Mouse (Mus musculus) c-Kit-positive CD71-positive TER-119-negative erythroid progenitor cells, embryonic 14.5 days (primary cell): ENCODE measurements around the gene Agbl1.
"Not testable (repeated sequence)": the region's sequence is repeated elsewhere in the genome, so short reads cannot be mapped to it uniquely, and the experiment has no call there.

Experiments used
- DNase-seq: peaks from one replicate; pipeline ENCODE4 v3.0.0-alpha.2; 2013; ENCODE audit warnings: low read depth

The Agbl1 gene

GRCm38 (mm10) chr7:76594566-76595079 is 364.9 kb downstream of the Agbl1 start:
- no peak for DNase-seq

GRCm38 (mm10) chr7:76597812-76598211 is 368.1 kb downstream of the Agbl1 start:
- DNase-seq, result no peak

GRCm38 (mm10) chr7:76600050-76600690 is 370.5 kb downstream of the Agbl1 start:
- DNase-seq, result no peak

GRCm38 (mm10) chr7:76629528-76629927 is 399.8 kb downstream of the Agbl1 start:
- no peak for DNase-seq

GRCm38 (mm10) chr7:76650984-76651383 is 421.3 kb downstream of the Agbl1 start:
- no peak for DNase-seq

GRCm38 (mm10) chr7:76661072-76661471 is 431.4 kb downstream of the Agbl1 start:
- DNase-seq, result no peak

GRCm38 (mm10) chr7:76674856-76675255 is 445.2 kb downstream of the Agbl1 start:
- DNase-seq, result no peak

- DNase-seq, result no peak
Measured at GRCm38 (mm10) chr7:76701224-76701623, 471.5 kb downstream of the Agbl1 start.

GRCm38 (mm10) chr7:76732220-76732619 is 502.5 kb downstream of the Agbl1 start:
- DNase-seq, result not testable (repeated sequence)

- DNase-seq, result no peak
Measured at GRCm38 (mm10) chr7:76777237-76777855, 547.7 kb downstream of the Agbl1 start.

GRCm38 (mm10) chr7:76780446-76780845 is 550.8 kb downstream of the Agbl1 start:
- DNase-seq, result no peak

- DNase-seq, result no peak
Measured at GRCm38 (mm10) chr7:76788561-76789306, 559.0 kb downstream of the Agbl1 start.

- DNase-seq, result no peak
Measured at GRCm38 (mm10) chr7:76790041-76790440, 560.4 kb downstream of the Agbl1 start.

GRCm38 (mm10) chr7:76791247-76791646 is 561.6 kb downstream of the Agbl1 start:
- DNase-seq, result no peak

- DNase-seq, result no peak
Measured at GRCm38 (mm10) chr7:76810003-76810402, 580.3 kb downstream of the Agbl1 start.

GRCm38 (mm10) chr7:76820571-76820970 is 590.9 kb downstream of the Agbl1 start:
- no peak for DNase-seq

GRCm38 (mm10) chr7:76842146-76842545 is 612.5 kb downstream of the Agbl1 start:
- no peak for DNase-seq

- DNase-seq, result no peak
Measured at GRCm38 (mm10) chr7:76889416-76890209, 659.9 kb downstream of the Agbl1 start.

GRCm38 (mm10) chr7:76904096-76904495 is 674.4 kb downstream of the Agbl1 start:
- no peak for DNase-seq

GRCm38 (mm10) chr7:76911672-76912071 is 682.0 kb downstream of the Agbl1 start:
- no peak for DNase-seq

- DNase-seq, result no peak
Measured at GRCm38 (mm10) chr7:76918871-76919270, 689.2 kb downstream of the Agbl1 start.

GRCm38 (mm10) chr7:76921671-76922070 is 692.0 kb downstream of the Agbl1 start:
- DNase-seq, result no peak
